Mouse (Mus musculus): ENCODE data around the gene Jmjd1c. TPM values are rescaled to one million over a fixed set of nuclear protein-coding genes. Genes with fewer than 3 reads are reported as not detected.

The Jmjd1c gene
- 10 to 100 TPM; 20.2 to 21.5 TPM for total RNA-seq (2021)
- long read RNA-seq, experiment 1, partial matches to known transcripts: 1 of 1 reads
- long read RNA-seq, experiment 1, other reads (novel, unspliced or antisense): 0 of 1 reads
- long read RNA-seq, experiment 2, partial matches to known transcripts: 2 of 4 reads
- long read RNA-seq, experiment 2, other reads (novel, unspliced or antisense): 2 of 4 reads

DNA sequence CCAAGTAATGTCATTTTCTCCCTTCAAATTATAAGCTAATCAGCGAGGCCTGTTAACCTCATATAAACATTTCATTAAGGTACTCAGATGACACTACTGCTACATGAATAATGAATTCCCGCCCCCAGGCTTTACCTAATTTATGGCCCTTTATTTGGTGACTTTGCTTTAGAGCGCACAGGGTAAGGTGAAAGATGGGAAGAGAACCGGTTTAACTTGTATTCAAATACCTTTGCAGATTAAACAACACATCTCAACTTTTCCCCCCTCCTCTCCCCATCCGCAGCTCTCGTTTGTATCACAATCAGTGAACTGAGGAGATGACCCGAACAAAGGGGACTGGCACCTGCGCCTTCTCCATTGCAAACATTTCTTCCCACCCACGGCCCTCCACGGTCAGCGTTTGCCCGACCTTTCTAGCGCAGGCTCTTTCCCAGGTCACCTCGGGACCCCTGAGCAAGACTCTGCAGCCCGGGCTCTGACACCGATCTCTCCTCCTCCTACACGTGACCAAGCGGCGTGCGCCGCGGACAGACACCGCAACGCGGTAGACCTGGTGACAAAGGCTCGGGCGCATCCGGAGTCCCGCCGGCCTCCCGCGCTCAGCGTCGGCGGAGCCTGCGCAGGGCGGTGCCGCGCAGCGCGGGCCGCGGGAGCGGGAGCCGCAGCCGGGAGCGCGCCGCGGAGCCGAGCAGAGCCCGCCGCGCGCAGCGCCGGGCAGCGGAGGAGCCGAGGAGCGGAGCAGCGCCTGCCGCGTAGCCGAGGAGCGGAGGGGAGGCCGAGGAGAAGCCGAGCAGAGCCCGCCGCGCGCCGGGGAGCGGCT is at the start of gene Jmjd1c:
TSS of gene Jmjd1c (plus strand) at position 328 of the 823 bp plus-strand sequence.
- DNase-seq: peak in 1 of 2 experiments; percentile 51
- intact Hi-C loops (cut with DNase I): loop anchor here (5.0 kb wide), 1 partner anchor 44 kb away; no protein-coding TSS in a partner anchor

DNA sequence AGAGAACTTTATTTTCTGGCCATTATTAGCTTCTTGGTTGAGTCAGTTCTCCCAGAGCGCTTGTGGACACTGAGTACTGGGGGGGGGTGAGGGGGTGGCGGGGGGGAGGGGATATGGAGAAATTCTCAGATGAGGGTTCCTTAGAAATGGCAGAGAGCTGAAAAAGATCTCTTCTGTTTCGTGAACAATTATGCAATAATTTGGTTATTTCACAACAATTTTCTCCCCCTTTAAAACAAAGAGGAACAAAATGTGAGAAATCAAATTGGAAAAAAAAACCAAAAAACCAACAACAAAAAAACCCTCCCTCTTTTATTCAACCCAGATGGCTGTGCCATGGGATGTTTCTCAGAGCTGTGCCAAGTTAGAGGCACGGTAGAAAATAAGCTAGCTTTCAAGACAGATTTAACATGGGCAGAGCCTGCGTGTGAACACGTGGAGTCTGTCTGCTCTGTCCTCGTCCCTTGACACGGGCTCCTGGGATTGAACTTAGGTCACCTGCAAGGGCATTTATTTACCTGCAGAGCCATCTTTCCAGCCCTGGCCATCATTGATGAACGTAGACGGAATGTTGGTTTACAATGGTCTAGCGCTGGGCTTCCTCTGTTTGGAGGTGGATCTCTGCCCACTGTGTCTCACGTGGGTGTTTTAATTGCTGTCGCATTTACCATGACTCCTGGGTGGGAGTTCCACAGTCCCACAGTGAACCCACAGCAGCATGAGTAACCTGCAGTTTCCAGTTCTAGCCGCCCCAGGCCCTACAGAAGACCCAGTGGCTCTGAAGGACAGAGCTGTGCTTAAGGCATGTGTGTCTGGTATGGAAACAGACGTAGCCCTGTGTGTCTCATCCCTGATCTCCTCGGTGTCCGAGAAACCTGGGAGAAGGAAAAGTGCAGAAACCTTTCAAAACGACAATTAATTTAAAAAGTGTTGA is 47.9 kb upstream of the Jmjd1c start:
- intact Hi-C loops (cut with DNase I): no loop called here
- no peak for DNase-seq

DNA sequence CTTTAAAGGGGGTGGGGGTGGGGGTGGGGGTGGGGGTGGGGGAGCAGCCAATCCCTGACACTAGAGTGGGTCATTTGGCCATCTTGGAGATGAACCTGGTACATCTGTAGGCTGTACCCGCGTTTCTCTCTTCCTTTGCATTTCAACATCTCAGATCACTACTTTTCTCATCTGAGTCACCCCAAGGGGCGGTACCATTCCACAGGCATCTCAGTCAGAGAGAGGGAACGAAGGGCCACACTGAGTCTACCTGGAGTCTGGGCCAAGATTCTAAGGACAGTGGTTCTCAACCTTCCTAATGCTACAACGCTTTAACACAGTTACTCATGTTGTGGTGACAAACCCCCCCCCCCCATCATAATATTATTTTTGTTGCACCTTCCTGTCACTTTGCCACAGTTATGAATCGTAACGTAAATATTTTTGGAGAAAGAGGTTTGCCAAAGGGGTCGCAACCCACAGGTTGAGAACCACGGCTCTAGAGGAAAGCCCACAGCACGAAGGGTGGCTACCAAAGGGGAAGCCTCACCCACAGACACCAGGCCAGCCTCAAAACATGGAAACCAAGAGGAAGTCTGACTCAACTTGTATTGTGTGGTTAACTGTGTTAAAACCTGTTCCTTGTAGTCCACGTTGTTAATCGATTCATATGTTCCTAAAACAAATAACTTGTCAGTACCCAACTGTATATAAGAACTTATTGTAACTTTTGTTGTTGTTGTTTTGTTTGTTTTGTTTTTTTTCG is 46.9 kb upstream of the Jmjd1c start:
- no peak for DNase-seq

DNA sequence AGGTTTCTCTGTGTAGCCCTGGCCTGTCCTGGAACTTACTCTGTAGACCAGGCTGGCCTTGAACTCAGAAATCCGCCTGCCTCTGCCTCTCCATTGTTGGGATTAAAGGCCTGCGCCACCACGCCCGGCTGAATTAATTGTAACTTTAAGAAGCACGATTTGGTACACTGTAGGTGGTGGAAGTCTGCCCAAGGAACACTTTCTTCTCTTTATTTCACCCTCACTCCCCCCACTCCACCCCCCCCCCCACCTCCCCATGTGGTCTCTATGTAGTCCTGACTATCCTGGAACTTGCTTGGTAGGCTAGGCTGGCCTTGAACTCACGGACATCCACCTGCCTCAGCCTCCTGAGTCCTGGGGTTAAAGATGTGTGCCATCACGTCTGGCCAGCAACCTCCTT is 46.3 kb upstream of the Jmjd1c start:
- intact Hi-C loops (cut with DNase I): loop anchor here (5.0 kb wide), 1 partner anchor 48 kb away; the partner anchor contains the start of genes Jmjd1c and Reep3
- no peak for DNase-seq

More for the DNA sequence above, 46.9 kb upstream of the Jmjd1c start:
- intact Hi-C loops (cut with DNase I): no loop called here

DNA sequence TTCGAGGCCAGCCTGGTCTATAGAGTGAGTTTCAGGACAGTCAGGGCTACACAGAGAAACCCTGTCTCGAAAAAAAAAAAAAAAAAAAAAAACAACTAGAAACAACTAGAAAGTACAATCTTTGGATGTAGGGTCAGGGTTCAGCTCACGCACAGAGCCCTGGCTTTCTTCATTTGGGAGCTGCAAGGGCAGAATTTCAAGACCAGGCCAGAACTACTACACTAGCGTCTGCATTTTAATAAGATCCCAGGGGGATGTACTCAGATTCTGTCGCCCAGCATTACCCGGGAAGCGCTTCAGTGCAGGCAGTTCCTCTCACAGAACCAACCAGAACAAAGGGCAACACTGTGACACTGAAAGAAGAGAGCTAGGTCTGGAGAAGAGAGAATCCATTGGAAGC is 45.2 kb upstream of the Jmjd1c start:
- DNase-seq: no peak

DNA sequence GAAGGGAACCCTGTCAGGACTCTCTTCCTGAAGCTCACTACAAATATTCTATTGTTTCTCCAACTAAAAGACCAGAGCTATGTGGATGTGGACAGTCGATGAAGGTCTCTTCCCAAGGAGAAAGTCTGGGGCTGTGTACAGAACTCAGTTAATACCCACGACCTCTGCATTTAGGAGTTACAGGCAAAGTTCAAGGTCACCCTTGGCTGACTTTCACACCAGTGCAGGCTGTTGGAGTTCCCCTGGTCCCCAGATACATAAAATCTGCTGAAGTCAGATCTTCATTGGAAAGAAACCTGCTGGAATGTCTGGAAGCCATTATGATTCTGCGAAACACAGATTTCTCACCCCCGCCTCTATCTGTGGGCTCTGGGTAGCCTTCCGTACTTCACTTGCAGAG is 44.5 kb upstream of the Jmjd1c start:
- DNase-seq: no peak
- intact Hi-C loops (cut with DNase I): loop anchor here (5.0 kb wide), 1 partner anchor 46 kb away; the partner anchor contains the start of genes Jmjd1c and Reep3

More for the DNA sequence above, 45.2 kb upstream of the Jmjd1c start:
- intact Hi-C loops (cut with DNase I): loop anchor here (5.0 kb wide), 1 partner anchor 47 kb away; the partner anchor contains the start of genes Jmjd1c and Reep3

DNA sequence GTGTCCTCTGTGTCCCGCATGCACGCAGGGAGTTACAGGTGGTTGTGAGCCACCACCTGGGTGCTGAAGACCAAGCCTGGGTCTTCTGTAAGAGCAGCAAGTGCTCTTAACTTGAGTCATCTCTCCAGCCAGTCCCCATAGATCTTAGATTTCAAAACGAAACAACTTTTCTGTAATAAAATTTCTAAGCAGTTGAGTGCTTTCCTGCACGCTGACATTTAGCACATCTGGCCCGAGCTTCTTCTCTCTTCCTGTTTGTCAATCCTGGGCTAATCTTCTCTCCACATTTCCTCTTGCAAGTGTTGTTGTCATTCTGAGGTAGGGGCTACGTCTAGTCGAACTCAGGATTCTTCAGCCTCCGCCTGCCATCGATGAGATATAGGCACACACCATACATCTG is 43.5 kb upstream of the Jmjd1c start:
- DNase-seq: no peak
- intact Hi-C loops (cut with DNase I): loop anchor here (5.0 kb wide), 1 partner anchor 45 kb away; the partner anchor contains the start of genes Jmjd1c and Reep3

DNA sequence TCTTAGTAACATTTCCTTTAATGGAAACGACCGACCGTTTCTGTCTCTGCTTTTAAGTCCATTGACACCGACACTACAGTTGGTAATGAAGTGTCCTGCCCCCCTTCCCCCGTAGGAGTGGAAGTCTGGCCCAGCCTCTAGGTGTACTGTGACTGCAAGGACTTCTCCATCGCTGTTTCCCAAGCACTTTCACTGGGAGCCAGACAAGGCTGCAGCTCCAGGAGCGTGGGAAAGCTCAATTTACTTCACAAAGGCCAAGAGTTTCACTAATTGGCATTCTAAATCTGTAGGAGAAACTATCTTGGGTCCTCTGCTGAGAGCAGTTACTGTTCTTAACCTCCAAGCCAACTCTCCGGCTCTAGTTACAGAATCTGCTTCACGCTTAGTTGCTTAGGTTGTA is 42.5 kb upstream of the Jmjd1c start:
- intact Hi-C loops (cut with DNase I): loop anchor here (5.0 kb wide), 1 partner anchor 44 kb away; the partner anchor contains the start of genes Jmjd1c and Reep3
- no peak for DNase-seq

DNA sequence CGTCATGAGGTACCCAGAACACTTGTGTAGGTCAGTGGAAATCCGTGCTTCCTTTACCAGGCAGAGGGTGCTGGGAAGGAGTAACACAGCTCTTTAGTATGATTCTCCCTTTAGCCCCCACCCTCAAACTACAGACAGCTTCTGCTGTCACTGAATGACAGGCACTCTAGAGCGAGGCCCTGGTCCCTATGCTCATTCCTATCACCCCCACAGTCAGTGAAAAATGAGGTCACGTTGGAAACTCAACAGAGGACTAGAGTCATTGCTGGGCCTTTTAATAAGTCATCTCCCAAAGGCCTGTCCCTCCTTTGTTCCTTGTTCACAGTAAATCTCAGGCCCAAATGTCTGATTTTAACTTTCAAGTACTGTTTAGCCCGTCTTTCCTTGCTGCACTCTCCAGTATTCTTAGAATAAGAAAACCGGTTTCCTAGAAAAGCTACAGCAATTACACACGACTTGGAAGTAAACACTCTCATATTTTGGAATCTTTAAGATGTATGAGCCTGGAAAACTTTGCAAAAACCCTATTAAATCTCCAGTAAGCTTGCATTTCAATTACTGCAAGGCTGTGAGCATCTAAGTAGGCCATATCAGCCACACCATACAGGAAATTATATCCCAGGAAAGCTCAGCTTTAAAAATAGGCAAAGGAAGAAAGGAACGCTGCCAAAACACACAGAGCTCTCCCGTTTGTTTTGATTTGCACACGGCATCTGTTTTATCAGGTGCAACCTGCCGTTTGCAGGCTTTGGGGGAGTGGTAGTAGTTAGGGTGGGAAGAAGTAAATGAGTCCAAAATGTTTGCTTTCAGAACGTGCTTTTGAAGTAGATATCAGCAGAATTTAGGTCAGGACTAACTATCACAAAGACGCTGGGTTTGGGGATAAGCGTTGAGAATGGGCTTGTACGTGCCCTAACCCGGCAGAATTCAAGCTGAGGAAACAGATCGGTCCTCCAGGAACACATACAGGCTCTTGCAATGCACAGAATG is 39.8 kb upstream of the Jmjd1c start:
- intact Hi-C loops (cut with DNase I): no loop called here
- DNase-seq: no peak

DNA sequence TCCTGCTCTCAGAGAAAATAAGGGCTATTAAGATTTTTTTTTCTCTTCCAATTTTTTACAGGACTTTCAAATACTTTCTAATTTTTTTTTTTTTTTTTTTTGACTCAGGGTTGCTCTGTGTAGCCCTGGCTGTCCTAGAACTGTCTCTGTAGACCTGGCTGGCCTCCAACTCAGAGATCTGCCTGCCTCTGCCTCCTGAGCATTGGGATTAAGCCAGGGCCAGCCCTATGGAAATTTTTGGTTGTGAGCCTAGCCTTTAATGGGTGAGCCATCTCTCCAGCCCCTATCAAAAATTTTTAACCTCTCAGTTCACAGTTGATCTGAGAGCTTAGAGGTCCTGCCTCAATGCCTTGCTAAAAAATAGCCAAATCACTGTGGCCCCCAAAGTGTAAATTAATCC is 38.7 kb upstream of the Jmjd1c start:
- intact Hi-C loops (cut with DNase I): no loop called here

DNA sequence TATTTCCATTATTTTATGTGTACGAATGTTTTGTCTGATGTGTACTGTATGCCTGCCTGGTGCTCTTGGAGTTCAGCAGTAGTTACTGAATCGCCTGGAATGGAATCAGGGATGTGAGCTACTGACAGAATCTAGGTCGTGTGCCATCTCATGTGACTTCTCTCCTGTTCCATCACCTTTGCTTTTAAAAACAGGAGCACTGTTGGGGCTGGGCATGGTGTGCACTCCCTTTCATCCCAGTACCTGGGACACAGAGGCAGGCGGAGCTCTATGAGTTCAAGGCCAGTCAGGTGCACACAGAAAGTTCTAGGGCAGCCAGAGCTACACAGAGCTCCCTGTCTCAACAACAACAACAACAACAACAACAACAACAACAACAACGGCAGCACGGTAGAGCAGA is 38.2 kb upstream of the Jmjd1c start:
- DNase-seq: no peak

More for the DNA sequence above, 38.7 kb upstream of the Jmjd1c start:
- DNase-seq: no peak

DNA sequence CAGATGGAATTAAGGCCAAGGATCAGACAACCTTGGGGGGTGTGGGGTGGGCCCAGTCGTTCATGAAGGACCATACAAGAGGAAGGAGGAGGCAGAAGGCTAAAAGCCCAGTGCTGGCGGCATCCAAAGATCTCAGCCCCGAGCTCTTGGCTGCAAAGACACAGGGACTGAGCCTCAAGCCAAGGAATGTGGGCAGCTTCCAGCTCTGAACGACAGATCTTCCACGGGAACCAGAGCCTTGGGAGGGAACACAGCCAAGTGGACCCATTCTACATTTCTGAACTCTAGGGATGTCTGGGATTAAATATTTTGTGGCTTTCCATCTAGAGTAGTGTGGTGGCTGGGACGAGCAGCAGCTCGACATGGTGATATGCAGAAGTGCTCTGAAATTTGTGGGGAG is 37.6 kb upstream of the Jmjd1c start:
- intact Hi-C loops (cut with DNase I): no loop called here

More for the DNA sequence above, 38.2 kb upstream of the Jmjd1c start:
- intact Hi-C loops (cut with DNase I): no loop called here

DNA sequence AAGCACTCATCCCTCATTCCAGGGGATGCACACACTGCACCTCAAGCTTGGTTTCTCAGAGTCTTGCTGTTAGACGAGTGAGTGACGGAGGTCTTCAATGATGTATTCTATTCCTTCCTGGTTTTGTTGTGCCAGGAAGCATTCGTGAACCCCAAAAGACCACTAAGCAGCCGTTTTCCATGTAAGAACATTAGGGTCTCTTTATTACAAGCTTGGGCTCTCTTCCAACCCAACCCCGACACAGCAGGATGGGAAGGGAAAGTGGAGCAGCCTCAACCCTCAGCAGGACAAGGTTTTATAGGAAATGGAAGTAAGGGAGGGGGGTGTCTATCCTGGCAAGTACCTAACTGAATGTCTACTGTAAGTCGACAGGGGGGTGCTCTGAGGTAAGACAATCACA is 37.2 kb upstream of the Jmjd1c start:
- DNase-seq: no peak
- intact Hi-C loops (cut with DNase I): no loop called here

More for the DNA sequence above, 37.6 kb upstream of the Jmjd1c start:
- DNase-seq: peak; percentile 51 to 57

DNA sequence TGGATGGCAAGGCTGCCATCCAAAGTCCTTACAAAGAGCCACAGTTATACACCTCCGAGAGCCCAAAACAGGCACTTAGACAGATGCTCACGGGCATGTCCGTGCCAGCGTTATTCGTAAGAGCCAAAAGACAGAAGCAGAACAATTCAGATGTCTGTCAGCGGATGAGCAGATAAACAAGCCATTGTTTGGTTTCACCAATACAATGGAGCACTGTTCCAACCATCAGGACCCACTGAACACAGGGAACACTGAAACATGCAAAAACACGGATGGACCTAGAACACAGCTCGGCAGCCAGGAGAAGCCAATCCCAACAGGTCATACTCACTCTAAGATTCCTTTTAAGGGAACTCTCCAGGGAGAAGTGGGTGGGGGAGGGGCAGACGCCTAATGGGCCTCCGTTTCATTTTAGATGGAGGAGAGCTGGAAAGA is 34.5 kb upstream of the Jmjd1c start:
- intact Hi-C loops (cut with DNase I): no loop called here
- DNase-seq: no peak

DNA sequence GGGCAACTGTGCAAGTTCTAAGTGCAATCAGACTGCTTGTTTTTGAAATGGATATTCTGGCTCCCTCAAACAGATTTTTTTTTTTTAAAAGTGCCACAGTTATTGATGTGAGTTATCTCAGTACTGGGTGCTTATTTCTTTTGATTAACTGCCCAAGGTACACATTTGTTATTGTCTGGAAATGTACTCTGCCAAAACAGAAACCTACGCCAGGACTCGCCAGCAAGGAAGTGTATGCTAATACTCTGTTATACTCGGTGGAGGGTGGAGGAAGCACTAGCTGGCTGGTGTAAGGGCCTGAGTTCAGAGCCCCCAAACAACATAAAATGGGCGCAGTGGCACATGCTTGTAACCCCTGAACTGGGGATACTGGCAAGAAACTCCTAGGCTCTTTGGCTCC is 34.1 kb upstream of the Jmjd1c start:
- intact Hi-C loops (cut with DNase I): no loop called here
- DNase-seq: no peak

DNA sequence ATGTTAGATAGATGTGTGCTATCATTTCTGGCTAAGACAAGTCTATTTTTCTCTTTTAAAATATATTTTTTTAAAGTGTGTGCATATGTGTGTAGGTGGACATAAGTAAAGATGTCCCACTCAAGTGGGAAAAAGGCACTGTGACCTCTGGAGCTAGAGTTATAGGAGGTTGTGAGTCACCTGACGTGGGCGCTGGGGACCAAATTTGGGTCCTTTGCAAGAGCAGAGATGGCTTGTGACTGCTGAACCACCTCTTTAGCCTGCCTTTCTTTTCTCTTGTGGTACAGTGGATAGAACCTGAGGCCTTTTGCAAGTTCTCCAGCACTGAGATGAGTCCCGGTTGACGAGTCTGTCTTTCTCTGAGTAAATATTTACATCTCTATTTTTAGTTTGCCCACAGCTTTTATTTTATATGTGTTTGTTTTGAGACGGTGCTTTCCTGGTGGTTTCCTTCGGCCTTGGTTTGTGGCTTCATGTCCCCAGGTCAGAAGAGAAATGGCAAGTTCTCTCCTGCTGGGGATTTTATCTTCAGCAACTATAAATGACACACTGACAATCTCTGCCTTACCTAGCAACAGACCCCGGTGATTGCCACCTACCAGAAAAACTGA is 30.5 kb upstream of the Jmjd1c start:
- intact Hi-C loops (cut with DNase I): no loop called here
- no peak for DNase-seq

DNA sequence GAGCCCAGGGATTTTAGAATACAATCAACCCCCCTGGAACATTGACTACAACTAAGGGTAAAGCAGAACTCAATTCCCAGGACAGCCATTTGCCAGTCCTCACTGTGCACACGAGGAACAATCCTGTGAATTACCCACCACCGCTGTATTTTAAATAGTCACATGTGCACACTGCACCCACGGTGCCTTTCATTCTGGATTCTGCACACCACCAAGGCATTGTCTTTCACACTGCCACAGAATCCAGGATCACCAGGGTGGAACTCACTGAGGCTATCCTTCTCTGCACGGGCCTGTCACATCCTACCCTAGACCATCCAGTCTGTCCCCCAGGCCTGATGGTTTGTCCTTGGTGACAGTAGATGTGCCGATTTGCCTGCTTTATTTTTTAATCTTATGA is 30.0 kb upstream of the Jmjd1c start:
- no peak for DNase-seq
- intact Hi-C loops (cut with DNase I): no loop called here

DNA sequence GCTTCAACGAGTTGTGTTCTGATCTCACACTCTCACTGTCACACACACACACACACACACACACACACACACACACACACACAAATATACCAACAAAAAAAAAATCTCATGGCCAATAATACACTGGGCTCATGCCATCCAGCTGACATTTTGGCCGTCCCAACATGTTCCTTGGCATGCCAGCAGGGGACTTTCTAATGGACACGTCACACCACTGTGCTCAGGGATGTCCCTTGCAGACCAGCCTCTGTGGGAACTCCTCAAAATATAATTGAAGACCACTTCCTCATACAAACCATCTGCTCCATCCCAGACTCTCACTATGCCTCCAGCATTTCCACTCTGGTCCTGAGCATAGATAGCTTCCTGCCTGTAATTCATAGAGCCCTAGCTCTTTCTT is 29.5 kb upstream of the Jmjd1c start:
- intact Hi-C loops (cut with DNase I): no loop called here
- DNase-seq: no peak

All from gastrocnemius, postnatal 36 days (tissue).